Mouse (Mus musculus) ES-E14 (cell line): ENCODE measurements around the gene Fbxo6.

Source experiments
- CHD2 ChIP-seq: IDR thresholded peaks from 2 replicates; pipeline ENCODE4 v1.6.1; 2014; ENCODE audit warnings: mild to moderate bottlenecking, low read depth, low read length, inconsistent platforms
- HCFC1 ChIP-seq: IDR thresholded peaks from 2 replicates; pipeline ENCODE4 v1.6.1; 2012; ENCODE audit warnings: low read length, inconsistent platforms, borderline replicate concordance; ENCODE audit not compliant: insufficient read depth
- ZC3H11A ChIP-seq: IDR thresholded peaks from 2 replicates; pipeline ENCODE4 v1.6.1; 2012; ENCODE audit warnings: low read depth, mild to moderate bottlenecking, inconsistent platforms, low read length, borderline replicate concordance

DNA sequence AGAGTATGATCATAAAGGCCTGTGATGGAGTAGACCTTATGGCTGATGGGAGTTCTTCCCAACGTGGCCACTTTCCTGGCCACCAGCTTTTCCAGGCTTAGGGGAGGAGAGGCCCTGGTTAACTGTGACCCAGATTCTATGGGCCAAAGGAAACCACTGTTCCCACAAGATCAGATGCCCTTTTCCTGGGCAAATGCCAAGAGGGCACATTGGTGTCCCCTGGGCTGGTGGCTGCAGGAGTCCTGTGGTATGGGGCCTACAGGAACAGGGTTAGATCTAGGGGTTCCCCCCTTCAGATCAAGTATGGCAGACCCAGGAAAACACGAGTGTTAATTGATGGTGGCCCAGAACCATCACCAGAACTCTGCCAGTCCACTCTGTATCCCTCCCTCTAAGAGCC, 4.2 kb downstream of the Fbxo6 start:
- no peak for TF ChIP-seq ZC3H11A
- no peak for TF ChIP-seq CHD2
- no peak for TF ChIP-seq HCFC1
